Mouse (Mus musculus): ENCODE results near the gene Pdia2. TPM values are rescaled to one million over a fixed set of nuclear protein-coding genes. Genes with fewer than 3 reads are reported as not detected.
A peak's percentile ranks its signal among the peaks of the same experiment; 100 is the strongest.

Pdia2 gene
- not detected for total RNA-seq (2021)
- long read RNA-seq, experiment 1: 0 reads
- long read RNA-seq, experiment 2: 0 reads

DNA sequence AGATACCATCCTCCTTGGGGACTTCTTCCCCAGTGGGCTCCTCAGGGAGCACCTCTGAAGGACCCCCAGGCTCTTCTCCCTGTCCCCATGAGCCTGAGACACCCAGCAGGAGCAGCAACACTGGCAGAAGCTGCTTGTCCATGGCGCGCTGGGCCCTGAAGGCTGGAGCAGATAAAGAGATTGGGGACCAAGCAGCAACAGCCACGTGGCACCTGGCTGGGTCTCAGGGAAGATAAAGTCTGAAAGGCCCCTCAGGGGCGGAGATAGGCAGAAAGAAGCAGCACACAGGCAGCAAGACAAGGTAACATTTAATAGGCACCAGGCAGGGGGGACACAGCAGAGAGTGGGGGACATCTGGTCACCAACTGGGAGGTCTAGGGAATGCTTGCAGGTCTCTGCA is at the start of gene Pdia2:
Gene Pdia2 (minus strand): TSS at position 196 of the 400 bp plus-strand sequence.
- no peak within 1 kb of the TSS for H3K27ac ChIP-seq
- intact Hi-C loops (cut with DNase I): no loop called here
- TF ChIP-seq CTCF (IDR thresholded peaks at IDR 0.05): no peak
- DNase-seq: no peak
- H3K4me3 ChIP-seq: no peak within 1 kb of the TSS

DNA sequence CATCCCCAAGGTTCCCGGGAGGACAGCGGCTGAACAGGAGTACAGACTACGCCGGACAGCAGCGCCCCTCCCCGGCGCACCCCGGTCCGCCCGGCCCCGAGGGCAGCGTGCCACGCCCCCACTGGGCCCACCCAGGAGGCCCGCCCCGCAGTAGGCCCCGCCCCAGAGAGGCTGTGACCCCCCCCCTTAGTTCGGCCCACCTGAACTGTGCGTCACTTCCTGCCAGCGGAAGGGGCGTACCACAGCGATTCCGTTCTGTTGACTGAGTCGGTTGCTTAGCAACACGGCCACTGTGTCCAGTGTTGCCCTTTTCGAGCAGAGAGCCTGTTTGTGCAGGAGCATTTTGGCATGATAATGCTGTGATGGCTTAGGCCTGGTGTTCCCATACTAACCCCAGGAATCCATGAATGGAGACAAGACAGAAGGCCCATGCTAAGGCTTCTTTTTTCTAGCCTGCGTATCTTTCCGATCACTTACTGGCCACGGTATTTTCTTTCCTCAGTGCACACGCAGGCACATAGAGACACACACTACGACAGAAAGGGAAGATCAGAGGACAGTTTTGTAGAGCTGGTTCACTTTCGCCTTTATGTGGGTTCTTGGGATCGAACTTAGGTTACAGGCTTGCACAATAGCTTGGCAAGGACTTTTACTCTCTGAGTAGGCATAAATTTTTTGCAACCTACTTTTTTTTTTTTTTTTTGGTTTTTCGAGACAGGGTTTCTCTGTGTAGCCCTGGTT is 45.4 kb upstream of the Pdia2 start, which contains the start of gene Fam234a:
Gene Fam234a (minus strand): TSS at position 142 of the 741 bp plus-strand sequence.
- intact Hi-C loops (cut with DNase I): loop anchor here (1.0 to 5.0 kb wide), 2 partner anchors 8 to 107 kb away; partner anchors contain the start of genes Axin1 and Luc7l
- TF ChIP-seq CTCF (IDR thresholded peaks at IDR 0.05): peak; percentile 32; the same call in 1 of the 2 replicates
- H3K4me3 ChIP-seq: peak within 1 kb of the TSS; percentile 92
- DNase-seq: peak; percentile 98
- H3K27ac ChIP-seq: peak within 1 kb of the TSS; percentile 96

DNA sequence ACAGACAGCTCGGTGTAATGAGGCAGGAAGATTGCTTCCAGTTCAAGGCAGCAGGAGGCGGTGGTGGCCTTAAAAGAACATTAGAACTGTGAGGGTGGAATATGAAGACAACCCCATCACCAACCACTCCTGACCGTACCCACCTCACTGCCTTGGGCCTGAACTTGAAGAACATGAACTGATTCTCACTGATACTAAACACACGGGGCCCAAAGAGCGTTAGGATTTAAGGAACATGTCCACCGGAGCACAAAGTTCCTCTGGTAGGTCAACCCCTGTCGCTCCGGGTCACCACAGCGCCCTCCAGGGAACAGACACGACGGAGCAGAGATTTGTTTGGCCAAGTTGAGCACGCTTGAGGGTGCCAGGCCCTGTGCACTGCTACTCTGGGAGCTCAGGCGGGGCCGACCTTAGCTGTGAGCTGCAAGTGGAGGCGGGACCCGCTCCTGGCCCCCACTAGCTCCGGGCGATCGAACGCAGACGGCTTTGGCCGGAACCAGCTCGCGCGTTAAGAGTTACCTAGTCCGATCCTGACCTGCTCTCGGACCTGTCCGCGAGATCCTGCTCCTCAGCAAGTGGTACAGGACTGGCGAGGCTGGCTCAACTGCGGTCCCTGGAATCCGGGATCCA is 44.7 kb upstream of the Pdia2 start:
- peak; percentile 41 for TF ChIP-seq CTCF (IDR thresholded peaks at IDR 0.05)
- DNase-seq: peak; percentile 86
- intact Hi-C loops (cut with DNase I): loop anchor here (1.0 to 5.0 kb wide), 2 partner anchors 9 to 106 kb away; partner anchors contain the start of genes Axin1 and Luc7l
- Histone ChIP-seq H3K27ac (peak overlapping the region; percentile 96), H3K4me3 (peak overlapping the region; percentile 92)

GRCm38 (mm10) chr17:26240990-26241389 is 42.1 kb upstream of the Pdia2 start:
- Histone ChIP-seq H3K27ac (peak overlapping the region; percentile 46; the same call in 1 of the 2 replicates), H3K4me3 (no peak overlapping the region)
- no peak for DNase-seq
- TF ChIP-seq CTCF (IDR thresholded peaks at IDR 0.05): no peak
- intact Hi-C loops (cut with DNase I): loop anchor here (5.0 kb wide), 1 partner anchor 104 kb away; the partner anchor contains the start of gene Axin1

GRCm38 (mm10) chr17:26240120-26240790 is 41.4 kb upstream of the Pdia2 start:
- Histone ChIP-seq H3K27ac (peak overlapping the region; percentile 31; the same call in 1 of the 2 replicates), H3K4me3 (no peak overlapping the region)
- DNase-seq: no peak
- TF ChIP-seq CTCF (IDR thresholded peaks at IDR 0.05): no peak
- intact Hi-C loops (cut with DNase I): loop anchor here (5.0 kb wide), 1 partner anchor 103 kb away; the partner anchor contains the start of gene Axin1

GRCm38 (mm10) chr17:26239551-26239950 is 40.7 kb upstream of the Pdia2 start:
- intact Hi-C loops (cut with DNase I): no loop called here
- TF ChIP-seq CTCF (IDR thresholded peaks at IDR 0.05): no peak
- DNase-seq: no peak
- Histone ChIP-seq H3K4me3 (no peak overlapping the region), H3K27ac (no peak overlapping the region)

- TF ChIP-seq CTCF (IDR thresholded peaks at IDR 0.05): no peak
- intact Hi-C loops (cut with DNase I): no loop called here
- no peak overlapping the region for H3K27ac ChIP-seq
- DNase-seq: no peak
- H3K4me3 ChIP-seq: no peak overlapping the region
Measured at GRCm38 (mm10) chr17:26237667-26238066, 38.8 kb upstream of the Pdia2 start.

GRCm38 (mm10) chr17:26235077-26235815 is 36.4 kb upstream of the Pdia2 start:
- TF ChIP-seq CTCF (IDR thresholded peaks at IDR 0.05): no peak
- DNase-seq: peak; percentile 39
- H3K27ac ChIP-seq: peak overlapping the region; percentile 75
- intact Hi-C loops (cut with DNase I): no loop called here
- H3K4me3 ChIP-seq: no peak overlapping the region

GRCm38 (mm10) chr17:26234386-26234785 is 35.5 kb upstream of the Pdia2 start:
- no peak for DNase-seq
- intact Hi-C loops (cut with DNase I): no loop called here
- Histone ChIP-seq H3K27ac (no peak overlapping the region), H3K4me3 (no peak overlapping the region)
- TF ChIP-seq CTCF (IDR thresholded peaks at IDR 0.05): no peak

DNA sequence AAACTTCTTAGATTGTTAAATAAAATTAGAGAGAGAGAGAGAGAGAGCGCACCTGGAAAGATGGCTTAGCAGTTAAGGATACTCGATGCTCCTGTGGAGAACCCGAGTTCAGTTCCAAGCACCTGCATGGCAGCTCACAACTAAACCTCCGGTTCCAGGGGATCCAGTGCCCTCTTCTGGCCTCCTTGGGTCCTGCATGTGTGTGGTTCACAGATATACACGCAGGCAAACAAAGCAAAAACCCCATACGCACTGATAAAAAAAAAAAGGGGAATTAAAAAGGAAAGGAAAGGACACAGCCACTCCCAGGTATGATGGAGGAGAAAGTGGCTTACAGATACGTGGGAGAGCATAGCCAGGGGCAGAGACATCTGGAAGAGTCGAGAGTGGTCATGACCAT is 34.0 kb upstream of the Pdia2 start:
- no peak overlapping the region for H3K27ac ChIP-seq
- no peak for DNase-seq
- no peak overlapping the region for H3K4me3 ChIP-seq
- intact Hi-C loops (cut with DNase I): no loop called here
- TF ChIP-seq CTCF (IDR thresholded peaks at IDR 0.05): peak; percentile 28; the same call in 1 of the 2 replicates

GRCm38 (mm10) chr17:26231156-26231555 is 32.3 kb upstream of the Pdia2 start:
- Histone ChIP-seq H3K27ac (no peak overlapping the region), H3K4me3 (no peak overlapping the region)
- intact Hi-C loops (cut with DNase I): no loop called here
- no peak for DNase-seq
- no peak for TF ChIP-seq CTCF (IDR thresholded peaks at IDR 0.05)

- TF ChIP-seq CTCF (IDR thresholded peaks at IDR 0.05): no peak
- intact Hi-C loops (cut with DNase I): no loop called here
- H3K27ac ChIP-seq: no peak overlapping the region
- H3K4me3 ChIP-seq: no peak overlapping the region
- DNase-seq: no peak
Measured at GRCm38 (mm10) chr17:26229776-26230175, 30.9 kb upstream of the Pdia2 start.

All from gastrocnemius, adult 2 months (tissue).